Mouse (Mus musculus) cortical plate, adult 2 months (tissue): ENCODE data around the gene Wbp1.

Source experiments
- CTCF ChIP-seq: fragments of 200-500 bp; IDR thresholded peaks from 2 replicates; pipeline ENCODE4 v1.5.1; 2011; ENCODE audit warnings: mild to moderate bottlenecking, control low read depth, low read length; ENCODE audit not compliant: insufficient read depth; ENCODE audit errors: extremely low read depth
- POLR2A ChIP-seq: fragments of 200-500 bp; IDR thresholded peaks from 2 replicates; pipeline ENCODE4 v1.6.1; 2011; ENCODE audit warnings: mild to moderate bottlenecking, low read length, control low read depth; ENCODE audit not compliant: insufficient read depth; ENCODE audit errors: extremely low read depth

- TF ChIP-seq POLR2A (no peak), CTCF (no peak)
These were observed 33.5 kb downstream of the Wbp1 start for GRCm38 (mm10) chr6:83087926-83088260.
